Mouse (Mus musculus) embryonic fibroblast, embryonic 13.5 days (primary cell): ENCODE measurements around the gene Sec24a.

ENCODE experiments used
- CTCF ChIP-seq: IDR thresholded peaks from 2 replicates; pipeline ENCODE4 v1.5.1; 2011; ENCODE audit warnings: mild to moderate bottlenecking, control low read depth, low read length, moderate library complexity, borderline replicate concordance; ENCODE audit not compliant: insufficient read depth
- POLR2A ChIP-seq: IDR thresholded peaks from 2 replicates; pipeline ENCODE4 v1.6.1; 2011; ENCODE audit warnings: low read depth, mild to moderate bottlenecking, control low read depth, low read length, moderate library complexity

DNA sequence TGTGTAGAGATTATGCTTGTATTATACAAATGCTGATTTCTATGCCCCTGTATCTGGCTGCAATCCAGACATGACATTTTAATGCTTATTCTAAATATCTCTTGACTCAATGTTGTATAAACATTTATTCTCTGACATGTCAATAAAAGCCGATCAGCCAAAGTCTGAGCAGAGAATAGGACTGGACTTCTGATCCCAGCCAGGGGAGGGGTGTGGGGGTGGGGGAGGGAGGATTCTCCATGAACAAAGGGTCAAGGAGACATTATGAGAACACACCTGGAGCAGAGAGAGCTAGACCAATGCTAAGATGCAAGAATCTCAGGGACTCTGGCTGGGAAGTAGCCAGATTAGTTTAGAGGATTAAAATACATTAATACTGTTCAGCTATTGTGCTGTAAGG is 17.3 kb downstream of the Sec24a start:
- TF ChIP-seq CTCF (no peak), POLR2A (no peak)
